Mouse (Mus musculus) kidney, postnatal 0 days (tissue): ENCODE measurements around the gene Sorcs3. TPM values are rescaled to one million over a fixed set of nuclear protein-coding genes. Genes with fewer than 3 reads are reported as not detected.

Experiments used
- ATAC-seq: fragments of 200-750 bp; cut with Nextera tagmentation; replicated peaks from 2 replicates; pipeline ENCODE4 v1.8.0; 2017; ENCODE audit warnings: low read depth, moderate number of reproducible peaks, moderate TSS enrichment, moderate library complexity; ENCODE audit not compliant: low FRiP score
- DNase-seq: peaks from one replicate; pipeline ENCODE4 v3.0.0-alpha.2; 2016; ENCODE audit warnings: low spot score
- H3K27ac ChIP-seq: fragments of 300-500 bp; sonication (generic); 2 replicates; pipeline ENCODE4 v1.5.1; 2014; ENCODE audit warnings: mild to moderate bottlenecking
- H3K27me3 ChIP-seq: fragments of 300-500 bp; sonication (generic); 2 replicates; pipeline ENCODE4 v1.6.1; 2014; ENCODE audit warnings: low read length, mixed read lengths; ENCODE audit not compliant: insufficient read depth
- H3K36me3 ChIP-seq: fragments of 300-500 bp; sonication (generic); 2 replicates; pipeline ENCODE4 v1.6.1; 2014; ENCODE audit warnings: low read length, mixed read lengths; ENCODE audit not compliant: insufficient read depth
- H3K4me1 ChIP-seq: fragments of 300-500 bp; sonication (generic); replicated peaks from 2 replicates; pipeline ENCODE4 v1.6.1; 2014; ENCODE audit warnings: antibody characterized with exemption, low read length, mixed read lengths; ENCODE audit not compliant: insufficient read depth
- H3K4me2 ChIP-seq: fragments of 300-500 bp; sonication (generic); 2 replicates; pipeline ENCODE4 v1.6.1; 2014; ENCODE audit warnings: mild to moderate bottlenecking, low read length, moderate library complexity, mixed read lengths
- H3K4me3 ChIP-seq: fragments of 300-500 bp; sonication (generic); replicated peaks from 2 replicates; pipeline ENCODE4 v1.5.1; 2014; ENCODE audit warnings: low read depth, low read length
- H3K9ac ChIP-seq: fragments of 300-500 bp; sonication (generic); 2 replicates; pipeline ENCODE4 v1.6.1; 2014; ENCODE audit warnings: low read depth, low read length
- H3K9me3 ChIP-seq: fragments of 300-500 bp; sonication (generic); replicated peaks from 2 replicates; pipeline ENCODE4 v1.6.1; 2016; ENCODE audit warnings: low read length, inconsistent platforms, mixed read lengths
- CTCF ChIP-seq: IDR thresholded peaks from 2 replicates; pipeline ENCODE4 v1.5.1; 2016; ENCODE audit warnings: antibody characterized with exemption, low read depth, mild to moderate bottlenecking, moderate library complexity
- WGBS: fragments of 180-500 bp; shearing (Covaris S2); extraction: QIAGEN DNeasy Blood & Tissue Kit; methylation state at CpG from one replicate; pipeline ENCODE4 v1.1.7; 2014; 5-methylcytosine and 5-hydroxymethylcytosine counted together
- polyA plus RNA-seq: library from polyadenylated mRNA; unstranded; fragments of >200 nt; fragmentation: Nextera tagmentation; extraction: Ambion mirVana; gene quantifications from 2 replicates; pipeline ENCODE4 v1.2.1, GENCODE M21; 2015

The Sorcs3 gene
- 0.93 and 1.0 TPM in 2 replicates for polyA plus RNA-seq

GRCm38 (mm10) chr19:48205929-48206814 is at the start of gene Sorcs3:
TSS of gene Sorcs3 (plus strand) at chr19:48206025.
- 0% methylated on average over 69 of the region's 70 CpGs for WGBS
- ATAC-seq: no peak
- Histone ChIP-seq H3K27me3 (peaks cover 20% of the 10 kb centered on the region), H3K4me1 (peaks cover 11% of the 10 kb centered on the region; the same call in 1 of the 2 replicates), H3K4me3 (peak within 1 kb of the TSS; percentile 51), H3K4me2 (peak within 1 kb of the TSS; percentile 96), H3K9ac (no peak within 1 kb of the TSS), H3K9me3 (no peaks in the 10 kb centered on the region), H3K36me3 (no peaks in the 10 kb centered on the region), H3K27ac (no peak within 1 kb of the TSS)
- peak; percentile 28 for DNase-seq
- TF ChIP-seq CTCF: no peak

GRCm38 (mm10) chr19:48165341-48165740 is 40.5 kb upstream of the Sorcs3 start:
- H3K4me2 ChIP-seq: no peak overlapping the region
- no peak overlapping the region for H3K27ac ChIP-seq
- H3K4me1 ChIP-seq: no peaks in the 10 kb centered on the region
- no peak overlapping the region for H3K4me3 ChIP-seq
- no peaks in the 10 kb centered on the region for H3K27me3 ChIP-seq
- DNase-seq (no peak), ATAC-seq (no peak)
- 85% methylated on average over 3 of the region's 3 CpGs for WGBS
- no peak overlapping the region for H3K9ac ChIP-seq
- TF ChIP-seq CTCF: no peak
- no peaks in the 10 kb centered on the region for H3K36me3 ChIP-seq
- H3K9me3 ChIP-seq: no peaks in the 10 kb centered on the region

- no peak for ATAC-seq
- H3K4me2 ChIP-seq: no peak overlapping the region
- H3K36me3 ChIP-seq: no peaks in the 10 kb centered on the region
- no peak overlapping the region for H3K9ac ChIP-seq
- H3K27me3 ChIP-seq: no peaks in the 10 kb centered on the region
- H3K4me1 ChIP-seq: no peaks in the 10 kb centered on the region
- H3K27ac ChIP-seq: no peak overlapping the region
- no peak for DNase-seq
- H3K4me3 ChIP-seq: no peak overlapping the region
- TF ChIP-seq CTCF: no peak
- H3K9me3 ChIP-seq: no peaks in the 10 kb centered on the region
- 37% methylated on average over 1 of the region's 1 CpGs for WGBS
Observed at GRCm38 (mm10) chr19:48167110-48167509, 38.7 kb upstream of the Sorcs3 start.

GRCm38 (mm10) chr19:48168284-48168683 is 37.5 kb upstream of the Sorcs3 start:
- H3K4me3 ChIP-seq: no peak overlapping the region
- H3K9ac ChIP-seq: no peak overlapping the region
- WGBS: 46% methylated on average over 5 of the region's 5 CpGs
- H3K9me3 ChIP-seq: no peaks in the 10 kb centered on the region
- no peaks in the 10 kb centered on the region for H3K27me3 ChIP-seq
- no peak overlapping the region for H3K27ac ChIP-seq
- H3K4me2 ChIP-seq: no peak overlapping the region
- no peaks in the 10 kb centered on the region for H3K36me3 ChIP-seq
- DNase-seq (peak; percentile 65), ATAC-seq (no peak)
- TF ChIP-seq CTCF: no peak
- no peaks in the 10 kb centered on the region for H3K4me1 ChIP-seq

GRCm38 (mm10) chr19:48174717-48175116 is 31.1 kb upstream of the Sorcs3 start:
- H3K4me3 ChIP-seq: no peak overlapping the region
- ATAC-seq (no peak), DNase-seq (no peak)
- peak; percentile 53 for TF ChIP-seq CTCF
- H3K36me3 ChIP-seq: no peaks in the 10 kb centered on the region
- H3K4me1 ChIP-seq: no peaks in the 10 kb centered on the region
- no peak overlapping the region for H3K9ac ChIP-seq
- 73% methylated on average over 4 of the region's 4 CpGs for WGBS
- no peaks in the 10 kb centered on the region for H3K27me3 ChIP-seq
- no peak overlapping the region for H3K4me2 ChIP-seq
- H3K9me3 ChIP-seq: no peaks in the 10 kb centered on the region
- no peak overlapping the region for H3K27ac ChIP-seq

DNA sequence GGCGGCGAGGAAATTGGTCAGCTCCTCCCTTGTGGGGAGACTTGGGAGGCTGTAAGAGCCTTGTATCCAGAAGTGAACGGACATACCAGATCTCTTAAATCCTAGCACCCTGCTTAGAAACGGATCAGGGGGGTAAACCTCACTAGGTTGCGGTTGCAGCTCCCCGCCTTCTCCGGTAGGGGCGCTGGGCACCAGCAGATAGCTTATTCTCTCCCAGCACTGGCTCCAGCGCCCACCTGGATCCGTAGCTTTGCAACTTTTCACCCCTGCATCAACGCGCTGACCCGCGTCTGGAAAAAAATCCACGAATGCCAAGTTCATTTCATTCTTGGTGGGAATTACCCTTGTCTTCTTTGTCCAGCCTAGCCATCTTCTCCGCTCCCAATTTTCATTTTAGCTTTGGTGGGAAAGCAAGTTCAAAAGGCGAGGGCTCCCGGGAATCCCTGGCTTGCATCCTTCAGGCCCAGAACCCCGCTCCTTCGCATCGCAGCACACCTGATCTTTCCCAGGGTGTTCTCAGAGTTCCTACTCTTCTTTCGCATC is 1.8 kb upstream of the Sorcs3 start:
- peaks cover 20% of the 10 kb centered on the region for H3K27me3 ChIP-seq
- DNase-seq (peak; percentile 75), ATAC-seq (no peak)
- 2% methylated on average over 18 of the region's 22 CpGs for WGBS
- peak; percentile 79 for TF ChIP-seq CTCF
- peak overlapping the region; percentile 13; the same call in 1 of the 2 replicates for H3K4me3 ChIP-seq
- H3K4me1 ChIP-seq: peaks cover 11% of the 10 kb centered on the region; the same call in 1 of the 2 replicates
- peak overlapping the region; percentile 96; the same call in 1 of the 2 replicates for H3K4me2 ChIP-seq
- no peaks in the 10 kb centered on the region for H3K36me3 ChIP-seq
- no peak overlapping the region for H3K9ac ChIP-seq
- H3K9me3 ChIP-seq: no peaks in the 10 kb centered on the region
- no peak overlapping the region for H3K27ac ChIP-seq
